Mouse (Mus musculus) ZHBTc4 (cell line): ENCODE measurements at regions not wholly inside any gene's neighbourhood (a gene's known extent, or its start where the extent isn't known, plus 50 kb on each side); places are given as distances from the start of the nearest gene placed in this dataset.
A peak's percentile ranks its signal among the peaks of the same experiment; 100 is the strongest.

Experiments
- DNase-seq: peaks from one replicate; pipeline ENCODE4 v3.0.0-alpha.2; 2011; ENCODE audit warnings: low read depth, low spot score

DNA sequence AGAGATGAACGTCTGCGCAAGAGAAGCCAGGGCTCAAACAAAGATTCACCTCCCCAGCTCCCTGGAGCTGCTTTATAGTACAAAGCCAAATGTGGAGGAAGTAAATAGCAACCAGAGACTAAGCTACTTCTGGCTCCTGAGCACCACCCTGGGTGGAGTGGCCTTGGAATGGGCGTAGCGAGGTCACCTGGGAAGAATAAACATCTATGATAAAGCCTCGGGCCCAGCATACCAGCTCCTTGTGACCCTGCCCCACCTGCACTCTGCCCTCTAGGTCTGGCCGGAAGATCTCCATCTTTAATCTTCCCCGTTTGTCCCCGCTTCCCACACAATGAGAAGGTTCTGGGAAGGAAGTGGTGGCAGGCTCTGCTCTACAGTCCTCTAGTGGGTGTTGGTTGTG is 61.0 kb upstream of the Ptpn3 start:
- peak; percentile 87 for DNase-seq

DNA sequence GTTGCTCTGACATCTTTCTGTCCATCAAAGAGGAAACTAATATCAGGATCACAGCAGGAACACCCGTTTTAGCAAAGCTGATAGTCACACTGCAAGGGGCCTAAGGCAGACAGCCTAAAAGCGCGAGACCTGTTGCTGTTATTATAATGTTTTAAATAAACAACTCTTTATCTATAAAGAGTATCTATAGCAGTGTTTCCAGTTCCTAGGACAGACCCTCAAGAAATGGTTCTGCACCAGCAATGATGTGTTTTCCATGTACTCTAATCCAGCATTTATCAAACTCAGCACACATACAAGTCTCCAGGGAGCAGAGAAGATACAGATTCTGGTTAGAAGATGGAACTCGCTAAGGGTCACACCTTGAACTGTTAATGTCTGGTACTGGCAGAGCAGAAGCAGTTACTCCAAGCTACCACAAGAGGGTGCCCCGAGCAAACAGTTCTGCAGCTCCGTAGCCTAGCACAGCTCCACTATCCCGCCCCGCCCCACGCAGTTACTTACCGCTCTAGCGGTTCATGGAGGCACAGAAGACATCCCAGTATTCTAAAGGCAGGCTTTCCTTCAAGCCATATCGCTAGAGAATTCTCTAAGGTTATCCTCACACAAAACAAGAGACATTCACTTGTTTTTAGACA is 64.2 kb upstream of the Palm2 start:
- peak; percentile 94 for DNase-seq

DNA sequence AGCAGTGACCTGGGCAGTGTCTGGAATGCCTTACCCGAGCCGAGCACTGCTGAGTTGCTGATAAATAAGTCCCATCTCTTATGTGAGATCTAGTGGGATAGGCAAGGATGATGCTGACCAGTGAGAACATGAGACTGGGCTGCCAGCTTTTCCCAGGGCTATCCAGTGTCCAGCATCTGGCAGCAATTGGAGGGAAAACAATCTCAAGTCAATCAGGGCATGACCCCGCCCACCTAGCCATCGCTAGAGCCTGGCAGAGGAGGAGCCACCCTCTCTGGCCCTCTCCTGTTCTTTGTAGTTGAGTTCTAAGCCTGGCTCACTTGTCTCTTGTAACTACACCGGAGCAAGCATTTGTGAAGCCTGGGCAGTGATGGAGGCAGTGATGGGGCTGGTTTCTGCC is 56.2 kb upstream of the Palm2 start:
- no peak for DNase-seq

DNA sequence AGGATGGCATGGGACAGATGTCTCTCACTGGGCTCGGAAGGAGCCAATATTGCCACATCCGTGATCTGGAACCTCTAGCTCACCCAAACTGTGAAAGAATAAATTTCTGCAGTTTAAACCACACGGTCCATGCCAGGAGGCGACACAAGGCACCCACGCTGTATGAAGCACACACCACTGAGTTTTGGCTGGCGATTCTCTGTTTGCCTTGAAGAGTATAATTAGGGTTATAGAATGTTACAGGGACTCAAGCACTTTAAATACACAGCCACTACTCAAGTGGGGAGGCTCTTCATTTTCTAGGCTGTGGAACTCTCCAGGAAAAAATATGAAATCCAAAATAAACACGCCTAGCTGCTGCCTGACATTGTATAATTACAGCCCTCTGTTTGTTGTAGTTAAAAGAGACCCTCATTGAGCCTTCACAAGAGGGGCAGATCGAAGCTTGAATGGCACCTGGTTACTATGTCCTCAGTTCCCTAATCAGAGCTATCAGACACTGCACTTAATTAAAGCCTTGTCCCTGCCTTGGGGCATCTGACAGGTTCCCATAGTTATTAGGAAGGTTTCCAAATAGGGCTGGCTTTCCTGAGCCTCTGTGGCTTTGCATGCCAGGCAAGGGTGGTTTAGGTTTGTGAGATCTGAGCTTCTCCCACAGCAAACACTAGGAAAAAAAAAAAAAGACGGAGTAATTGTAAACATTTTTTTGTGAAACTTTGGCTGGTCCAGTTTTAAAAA is 53.8 kb upstream of the Palm2 start:
- DNase-seq = no peak

DNA sequence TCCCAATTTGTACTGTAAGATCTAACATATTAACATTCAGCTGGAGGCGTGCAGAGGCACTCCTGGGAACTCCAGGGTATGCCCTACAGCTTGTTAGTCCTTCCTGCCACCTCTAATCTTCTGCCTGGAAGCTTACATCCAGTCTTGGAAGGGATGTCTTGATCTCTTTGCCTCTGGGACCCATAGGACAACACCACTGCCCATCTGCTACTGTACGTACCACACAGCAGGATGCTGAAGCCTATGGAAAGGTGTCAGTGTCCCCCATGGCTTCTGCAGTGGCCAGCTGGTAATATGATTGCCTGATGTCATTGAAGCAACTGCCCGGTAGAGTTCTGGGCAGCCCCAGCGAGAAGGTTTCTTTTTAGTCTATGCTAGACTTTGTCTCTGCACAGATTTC is 52.7 kb upstream of the Palm2 start:
- no peak for DNase-seq
